Mouse (Mus musculus) E14TG2a.4 (cell line): ENCODE results near the gene Notch2.

ENCODE experiments used
- H3K27me3 ChIP-seq: 2 replicates; pipeline ENCODE4 v1.6.1; 2014; ENCODE audit warnings: low read length, control low read depth; ENCODE audit not compliant: insufficient read depth
- H3K36me3 ChIP-seq: 2 replicates; pipeline ENCODE4 v1.6.1; 2014; ENCODE audit warnings: low read length, control low read depth; ENCODE audit not compliant: insufficient read depth
- H3K4me1 ChIP-seq: replicated peaks from 2 replicates; pipeline ENCODE4 v1.6.1; 2014; ENCODE audit warnings: low read depth, low read length, control low read depth
- H3K4me3 ChIP-seq: replicated peaks from 2 replicates; pipeline ENCODE4 v1.5.1; 2014; ENCODE audit warnings: mild to moderate bottlenecking, low read length
- H3K9me3 ChIP-seq: 2 replicates; pipeline ENCODE4 v1.6.1; 2014; ENCODE audit warnings: low read length, control low read depth
- CTCF ChIP-seq: conservative IDR thresholded peaks from 2 replicates; pipeline ENCODE4 v1.5.1; 2014; ENCODE audit warnings: low read length
- NANOG ChIP-seq: IDR thresholded peaks from 2 replicates; pipeline ENCODE4 v1.6.1; 2014; ENCODE audit warnings: borderline replicate concordance, low read length, mixed read lengths
- POU5F1 ChIP-seq: IDR thresholded peaks from 2 replicates; pipeline ENCODE4 v1.6.1; 2014; ENCODE audit warnings: low read length, borderline replicate concordance

Notch2 gene

DNA sequence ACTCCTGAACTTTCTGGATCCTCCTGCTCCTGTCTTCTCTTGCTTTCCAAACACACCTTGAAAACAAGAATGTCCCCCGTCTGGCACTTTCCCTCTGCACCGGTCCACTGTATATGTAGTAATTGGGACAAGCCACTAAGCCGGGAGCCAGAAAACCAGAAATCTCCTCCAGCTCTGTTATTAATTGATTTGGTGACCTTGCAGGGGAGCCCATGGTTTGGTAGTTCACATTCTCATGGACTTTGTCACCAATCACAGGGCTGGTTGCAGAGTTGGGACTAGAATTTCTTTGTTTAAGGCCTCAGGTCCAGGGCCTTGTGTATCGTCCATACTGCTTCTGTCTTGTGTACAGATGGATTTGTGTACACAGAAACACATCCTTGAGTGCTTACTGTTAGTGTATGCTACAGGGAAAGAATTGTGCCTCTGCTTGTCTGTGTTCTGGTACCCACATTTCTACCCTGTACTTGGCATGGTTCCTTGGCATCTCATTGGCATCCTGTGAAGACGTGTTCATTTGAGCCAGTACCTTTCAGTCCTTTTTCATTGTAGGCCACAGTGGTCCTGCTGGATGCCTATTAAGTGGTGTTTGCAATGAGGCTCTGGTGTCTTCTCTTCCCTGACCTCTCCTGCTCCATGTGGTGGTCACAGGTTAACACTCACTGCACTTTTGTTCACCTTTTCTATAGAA, 3.7 kb downstream of the Notch2 start:
- H3K4me1 ChIP-seq: peaks cover 43% of the 10 kb centered on the region
- TF ChIP-seq NANOG: no peak
- TF ChIP-seq CTCF: no peak
- no peak for TF ChIP-seq POU5F1
- peaks cover 11% of the 10 kb centered on the region for H3K9me3 ChIP-seq
- peaks cover 36% of the 10 kb centered on the region for H3K27me3 ChIP-seq
- H3K36me3 ChIP-seq: no peaks in the 10 kb centered on the region
- no peak overlapping the region for H3K4me3 ChIP-seq

DNA sequence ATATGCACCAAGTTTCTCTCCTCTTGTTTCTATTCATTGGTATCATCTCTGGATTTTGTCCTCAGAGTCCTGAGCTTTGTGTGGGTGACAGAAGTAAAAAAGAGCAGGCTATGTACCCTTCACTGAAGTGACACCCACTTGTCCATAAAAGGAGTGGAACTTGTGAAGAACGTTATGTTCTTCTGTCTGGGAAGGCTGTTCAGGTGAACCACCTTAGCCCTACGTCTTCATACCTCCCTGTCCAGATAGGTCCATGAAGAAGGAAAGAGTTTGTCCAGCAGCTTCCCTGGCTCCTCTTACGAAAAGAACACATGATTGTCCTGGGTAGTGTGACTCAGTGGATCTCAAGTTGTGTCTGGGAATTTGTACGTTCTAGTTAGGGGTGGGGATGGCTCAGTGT, 4.9 kb downstream of the Notch2 start:
- Histone ChIP-seq H3K4me3 (no peak overlapping the region), H3K9me3 (peaks cover 11% of the 10 kb centered on the region), H3K27me3 (peaks cover 27% of the 10 kb centered on the region), H3K4me1 (peaks cover 40% of the 10 kb centered on the region), H3K36me3 (no peaks in the 10 kb centered on the region)
- no peak for TF ChIP-seq NANOG
- no peak for TF ChIP-seq POU5F1
- TF ChIP-seq CTCF: no peak

GRCm38 (mm10) chr3:98020431-98021229, 7.3 kb downstream of the Notch2 start:
- Histone ChIP-seq H3K36me3 (no peaks in the 10 kb centered on the region), H3K27me3 (peaks cover 14% of the 10 kb centered on the region), H3K4me1 (peaks cover 55% of the 10 kb centered on the region), H3K4me3 (no peak overlapping the region), H3K9me3 (peaks cover under 1% of the 10 kb centered on the region; the same call in 1 of the 2 replicates)
- no peak; the same call in 1 of the 2 replicates for TF ChIP-seq CTCF
- no peak for TF ChIP-seq NANOG
- TF ChIP-seq POU5F1: no peak

DNA sequence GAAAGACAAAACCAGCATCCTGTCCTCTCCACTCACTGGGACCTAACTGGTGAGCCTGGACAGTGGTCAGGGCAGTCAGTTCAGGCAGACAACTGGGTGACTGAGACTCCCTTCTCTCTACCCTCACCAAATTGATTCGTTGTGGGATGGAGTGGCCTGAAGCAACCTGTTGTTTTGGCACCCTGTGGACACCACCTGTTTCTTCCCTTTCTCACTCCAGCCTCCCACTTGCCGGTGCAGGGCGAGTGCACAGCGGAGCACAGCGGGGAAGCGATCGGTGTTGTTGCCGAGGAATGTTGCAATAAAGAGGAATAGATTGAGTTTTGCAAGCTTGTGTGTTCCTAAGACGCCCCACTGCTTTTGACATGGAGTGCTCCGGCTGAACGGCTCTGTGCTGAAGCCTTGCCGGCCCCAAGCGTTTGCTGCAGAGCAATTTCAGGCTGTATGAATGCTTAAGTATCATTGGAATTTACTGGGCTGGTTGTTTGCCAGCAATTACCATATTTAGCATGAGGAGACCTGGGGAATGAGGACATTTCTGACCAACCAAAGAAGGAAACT, 11.0 kb downstream of the Notch2 start:
- H3K4me3 ChIP-seq: 0 out of 2 replicates have a peak overlapping the region, but pooled peaks have one; percentile 1
- H3K9me3 ChIP-seq: no peaks in the 10 kb centered on the region
- peak; percentile 94 for TF ChIP-seq NANOG
- TF ChIP-seq CTCF: no peak
- peaks cover 11% of the 10 kb centered on the region; the same call in 1 of the 2 replicates for H3K27me3 ChIP-seq
- no peaks in the 10 kb centered on the region for H3K36me3 ChIP-seq
- peaks cover 67% of the 10 kb centered on the region for H3K4me1 ChIP-seq

DNA sequence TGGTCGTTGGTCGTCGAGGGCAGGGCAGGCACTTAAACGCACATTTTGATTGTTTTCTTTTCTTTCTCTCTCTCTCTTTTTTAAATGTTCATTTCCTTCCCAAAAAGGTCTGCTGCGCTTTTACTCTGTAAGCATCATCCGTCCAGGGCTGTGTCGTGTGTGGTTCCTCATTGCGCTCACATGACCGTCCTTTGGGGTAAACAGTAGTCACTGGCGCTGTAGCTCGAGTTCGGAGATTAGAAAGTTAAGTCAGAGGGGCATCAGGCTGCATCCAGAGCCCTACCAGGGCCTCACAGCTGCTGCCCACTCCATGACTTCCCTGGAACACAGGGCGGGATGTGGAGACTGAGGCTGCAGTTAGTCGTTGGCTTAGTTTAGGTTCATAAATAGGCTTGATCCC, 12.2 kb downstream of the Notch2 start:
- Histone ChIP-seq H3K9me3 (no peaks in the 10 kb centered on the region), H3K4me3 (no peak overlapping the region), H3K36me3 (no peaks in the 10 kb centered on the region), H3K27me3 (peaks cover 11% of the 10 kb centered on the region; the same call in 1 of the 2 replicates), H3K4me1 (peaks cover 58% of the 10 kb centered on the region)
- no peak for TF ChIP-seq CTCF
- no peak for TF ChIP-seq NANOG
- TF ChIP-seq POU5F1: no peak

- H3K9me3 ChIP-seq: no peaks in the 10 kb centered on the region
- H3K36me3 ChIP-seq: no peaks in the 10 kb centered on the region
- H3K4me1 ChIP-seq: peaks cover 54% of the 10 kb centered on the region
- TF ChIP-seq NANOG: no peak
- no peak for TF ChIP-seq CTCF
- no peak for TF ChIP-seq POU5F1
- H3K27me3 ChIP-seq: peaks cover 11% of the 10 kb centered on the region; the same call in 1 of the 2 replicates
- no peak overlapping the region for H3K4me3 ChIP-seq
Observed at GRCm38 (mm10) chr3:98025921-98026880, 12.9 kb downstream of the Notch2 start.

- H3K27me3 ChIP-seq: peaks cover 11% of the 10 kb centered on the region; the same call in 1 of the 2 replicates
- no peaks in the 10 kb centered on the region for H3K9me3 ChIP-seq
- TF ChIP-seq CTCF: no peak
- no peak overlapping the region for H3K4me3 ChIP-seq
- peaks cover 45% of the 10 kb centered on the region for H3K4me1 ChIP-seq
- no peaks in the 10 kb centered on the region for H3K36me3 ChIP-seq
Observed at GRCm38 (mm10) chr3:98027371-98027774, 14.0 kb downstream of the Notch2 start.
